Mouse (Mus musculus) limb, embryonic 11.5 days (tissue): ENCODE measurements around the gene Raver1. TPM values are rescaled to one million over a fixed set of nuclear protein-coding genes. Genes with fewer than 3 reads are reported as not detected.

Source experiments
- ATAC-seq: fragments of 200-750 bp; cut with Nextera tagmentation; 2 replicates; pipeline ENCODE4 v1.8.0; 2017; ENCODE audit warnings: low read depth; ENCODE audit not compliant: insufficient number of reproducible peaks, low FRiP score, low TSS enrichment
- DNase-seq: peaks from one replicate; pipeline ENCODE4 v3.0.0-alpha.2; 2015; ENCODE audit warnings: low spot score
- H3K27ac ChIP-seq: fragments of 300-500 bp; sonication (generic); replicated peaks from 2 replicates; pipeline ENCODE4 v1.5.1; 2014; ENCODE audit warnings: low read depth, mild to moderate bottlenecking, low read length
- H3K27me3 ChIP-seq: fragments of 300-500 bp; sonication (generic); 2 replicates; pipeline ENCODE4 v1.6.1; 2014; ENCODE audit warnings: mild to moderate bottlenecking, low read length, mixed read lengths; ENCODE audit not compliant: control insufficient read depth, insufficient read depth
- H3K36me3 ChIP-seq: fragments of 300-500 bp; sonication (generic); 2 replicates; pipeline ENCODE4 v1.6.1; 2014; ENCODE audit warnings: mild to moderate bottlenecking, low read length, moderate library complexity, mixed read lengths; ENCODE audit not compliant: control insufficient read depth, insufficient read depth
- H3K4me1 ChIP-seq: fragments of 300-500 bp; sonication (generic); 2 replicates; pipeline ENCODE4 v1.6.1; 2014; ENCODE audit warnings: low read length, mixed read lengths; ENCODE audit not compliant: control insufficient read depth, insufficient read depth
- H3K4me2 ChIP-seq: fragments of 300-500 bp; sonication (generic); 2 replicates; pipeline ENCODE4 v1.6.1; 2014; ENCODE audit warnings: low read depth, mild to moderate bottlenecking, moderate library complexity; ENCODE audit not compliant: severe bottlenecking
- H3K4me3 ChIP-seq: fragments of 300-500 bp; sonication (generic); 2 replicates; pipeline ENCODE4 v1.5.1; 2014; ENCODE audit warnings: low read depth, low read length
- H3K9ac ChIP-seq: fragments of 300-500 bp; sonication (generic); 2 replicates; pipeline ENCODE4 v1.6.1; 2014; ENCODE audit warnings: mild to moderate bottlenecking, low read length
- H3K9me3 ChIP-seq: fragments of 300-500 bp; sonication (generic); 2 replicates; pipeline ENCODE4 v1.6.1; 2016; ENCODE audit warnings: low read length; ENCODE audit not compliant: control insufficient read depth
- WGBS: fragments of 180-500 bp; shearing (Covaris S2); extraction: QIAGEN DNeasy Blood & Tissue Kit; methylation state at CpG from one replicate; pipeline ENCODE4 v1.1.7; 2014; 5-methylcytosine and 5-hydroxymethylcytosine counted together
- polyA plus RNA-seq: library from polyadenylated mRNA; unstranded; fragments of >200 nt; fragmentation: Nextera tagmentation; extraction: Ambion mirVana; gene quantifications from 2 replicates; pipeline ENCODE4 v1.2.1, GENCODE M21; 2014

The Raver1 gene
- polyA plus RNA-seq, 1 experiment from 2014 or later: 99.1 TPM

DNA sequence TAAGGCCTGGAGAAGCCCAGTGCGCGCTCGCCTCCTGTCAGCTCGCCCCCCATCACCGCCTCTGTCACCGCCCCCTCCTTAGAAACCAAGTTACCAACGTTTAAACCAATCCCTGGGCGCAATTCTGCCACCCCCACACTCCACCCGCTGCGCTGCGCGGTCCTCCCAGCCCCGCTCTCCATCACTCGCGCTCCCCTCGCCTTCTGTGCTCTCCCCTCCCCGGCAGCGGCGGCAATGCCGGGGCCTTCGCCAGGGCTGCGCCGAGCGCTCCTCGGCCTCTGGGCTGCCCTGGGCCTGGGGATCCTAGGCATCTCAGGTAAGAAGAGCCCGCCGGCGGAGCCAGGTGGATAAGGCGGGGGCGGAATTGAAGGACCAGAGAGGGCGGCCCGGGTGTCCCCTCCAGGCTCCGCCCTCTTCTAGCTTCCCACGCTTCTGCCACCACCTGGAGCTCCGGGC is 59.9 kb downstream of the Raver1 start, which contains the start of gene Icam5:
Gene Icam5, plus strand, starts transcription at position 178 of the 456 bp plus-strand sequence.
- DNase-seq: peak; percentile 48
- Histone ChIP-seq H3K27me3 (peaks cover 76% of the 10 kb centered on the region), H3K4me1 (peaks cover 27% of the 10 kb centered on the region), H3K4me2 (peak within 1 kb of the TSS; percentile 79), H3K4me3 (peak within 1 kb of the TSS; percentile 38), H3K27ac (no peak within 1 kb of the TSS), H3K36me3 (no peaks in the 10 kb centered on the region), H3K9ac (peak within 1 kb of the TSS; percentile 9; the same call in 1 of the 2 replicates), H3K9me3 (no peaks in the 10 kb centered on the region)
- no peak for ATAC-seq
- under 1% methylated on average over 35 of the region's 35 CpGs for WGBS

DNA sequence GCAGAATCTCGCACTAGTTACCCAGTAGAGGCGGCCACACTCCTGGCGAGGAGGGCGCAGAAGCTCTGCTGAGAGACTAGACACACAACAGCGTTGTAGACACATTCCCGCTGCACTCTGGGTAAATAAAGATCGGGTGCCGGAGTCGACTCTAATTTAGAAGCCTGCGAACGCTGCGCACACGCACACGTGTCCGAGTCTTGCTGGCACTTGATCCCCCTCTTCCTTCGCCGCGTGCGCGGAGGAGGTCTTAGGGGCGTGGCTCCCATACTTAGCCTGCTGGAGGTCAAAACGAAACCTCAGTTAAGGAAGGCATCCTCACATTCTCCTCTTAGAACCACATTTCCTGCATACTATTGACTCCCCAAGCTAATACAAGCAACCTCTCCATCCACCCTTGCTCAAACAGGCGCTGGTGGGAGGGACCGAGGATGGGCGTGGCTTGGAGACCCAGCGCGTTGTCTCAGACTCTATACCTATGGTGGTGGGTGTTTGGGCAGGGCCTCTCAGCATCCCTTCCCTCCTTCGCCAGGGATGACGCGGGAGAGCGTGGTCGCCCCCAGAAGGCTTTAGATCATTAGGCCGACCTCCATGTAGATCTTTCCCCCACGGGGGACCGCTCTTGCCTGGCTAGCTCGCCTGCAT is 60.4 kb downstream of the Raver1 start:
- under 1% methylated on average over 36 of the region's 36 CpGs for WGBS
- Histone ChIP-seq H3K9me3 (no peaks in the 10 kb centered on the region), H3K4me2 (peak overlapping the region; percentile 79), H3K27ac (no peak overlapping the region), H3K27me3 (peaks cover 70% of the 10 kb centered on the region), H3K36me3 (no peaks in the 10 kb centered on the region), H3K4me3 (peak overlapping the region; percentile 33), H3K4me1 (peaks cover 24% of the 10 kb centered on the region), H3K9ac (no peak overlapping the region)
- peak; percentile 74 for DNase-seq
- peak; percentile 41; the same call in 1 of the 2 replicates for ATAC-seq

DNA sequence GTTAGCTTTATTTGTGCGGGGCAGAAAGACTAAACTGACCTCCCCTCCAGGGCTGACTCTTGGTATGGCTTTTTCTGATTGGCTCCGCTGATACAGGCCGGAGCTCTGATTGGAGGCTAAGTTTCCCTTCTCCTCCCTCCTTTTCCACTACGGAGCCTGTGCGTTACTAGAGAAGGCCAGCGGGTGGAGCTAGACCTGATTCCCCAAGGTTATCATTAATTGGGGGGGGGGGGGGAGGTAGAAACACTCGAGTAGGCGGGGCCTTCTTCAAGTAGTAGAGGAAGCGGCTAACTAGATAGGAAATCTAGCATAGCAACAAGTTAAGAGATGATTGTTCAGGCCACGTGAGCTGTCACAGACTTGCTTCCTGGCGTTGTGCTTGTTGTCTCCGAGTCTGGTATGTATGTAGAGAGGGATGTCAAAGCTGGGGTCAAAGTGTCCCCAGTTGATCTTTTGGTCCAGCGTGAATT is 61.0 kb downstream of the Raver1 start:
- H3K4me2 ChIP-seq: peak overlapping the region; percentile 79
- H3K27me3 ChIP-seq: peaks cover 65% of the 10 kb centered on the region
- no peak overlapping the region for H3K9ac ChIP-seq
- ATAC-seq: peak; percentile 45; the same call in 1 of the 2 replicates
- H3K9me3 ChIP-seq: no peaks in the 10 kb centered on the region
- H3K36me3 ChIP-seq: no peaks in the 10 kb centered on the region
- WGBS: 1% methylated on average over 13 of the region's 13 CpGs
- H3K4me1 ChIP-seq: peaks cover 24% of the 10 kb centered on the region
- peak; percentile 84 for DNase-seq
- peak overlapping the region; percentile 33 for H3K4me3 ChIP-seq
- H3K27ac ChIP-seq: no peak overlapping the region

DNA sequence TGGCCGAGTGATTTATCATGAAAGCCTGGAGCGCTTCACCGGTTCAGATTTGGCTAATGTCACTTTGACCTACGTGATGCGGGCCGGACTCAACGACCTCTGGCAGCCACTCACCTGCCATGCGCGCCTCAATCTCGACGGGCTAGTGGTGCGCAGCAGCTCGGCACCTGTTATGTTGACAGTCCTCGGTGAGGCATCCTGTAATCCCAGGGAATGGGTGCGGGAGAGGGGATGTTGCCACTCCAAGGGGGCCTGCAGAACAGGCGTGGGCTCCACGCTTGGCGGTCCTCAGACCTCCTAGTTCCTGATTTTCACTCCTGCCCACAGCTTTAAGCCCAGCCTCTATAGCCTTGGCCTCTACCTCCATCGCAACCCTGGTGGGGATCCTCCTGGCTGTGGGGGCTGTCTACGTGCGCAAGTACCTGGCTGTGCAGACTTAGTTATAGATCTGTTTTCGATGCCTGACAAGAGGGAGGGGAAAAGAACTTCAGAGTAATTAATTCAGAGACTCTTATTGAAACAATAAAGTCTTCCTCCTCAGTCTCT is 61.7 kb downstream of the Raver1 start:
- Histone ChIP-seq H3K36me3 (no peaks in the 10 kb centered on the region), H3K9ac (no peak overlapping the region), H3K4me3 (no peak overlapping the region), H3K9me3 (no peaks in the 10 kb centered on the region), H3K4me1 (peaks cover 24% of the 10 kb centered on the region), H3K4me2 (peak overlapping the region; percentile 79; the same call in 1 of the 2 replicates), H3K27me3 (peaks cover 60% of the 10 kb centered on the region), H3K27ac (no peak overlapping the region)
- DNase-seq (no peak), ATAC-seq (no peak)
- 19% methylated on average over 22 of the region's 22 CpGs for WGBS

DNA sequence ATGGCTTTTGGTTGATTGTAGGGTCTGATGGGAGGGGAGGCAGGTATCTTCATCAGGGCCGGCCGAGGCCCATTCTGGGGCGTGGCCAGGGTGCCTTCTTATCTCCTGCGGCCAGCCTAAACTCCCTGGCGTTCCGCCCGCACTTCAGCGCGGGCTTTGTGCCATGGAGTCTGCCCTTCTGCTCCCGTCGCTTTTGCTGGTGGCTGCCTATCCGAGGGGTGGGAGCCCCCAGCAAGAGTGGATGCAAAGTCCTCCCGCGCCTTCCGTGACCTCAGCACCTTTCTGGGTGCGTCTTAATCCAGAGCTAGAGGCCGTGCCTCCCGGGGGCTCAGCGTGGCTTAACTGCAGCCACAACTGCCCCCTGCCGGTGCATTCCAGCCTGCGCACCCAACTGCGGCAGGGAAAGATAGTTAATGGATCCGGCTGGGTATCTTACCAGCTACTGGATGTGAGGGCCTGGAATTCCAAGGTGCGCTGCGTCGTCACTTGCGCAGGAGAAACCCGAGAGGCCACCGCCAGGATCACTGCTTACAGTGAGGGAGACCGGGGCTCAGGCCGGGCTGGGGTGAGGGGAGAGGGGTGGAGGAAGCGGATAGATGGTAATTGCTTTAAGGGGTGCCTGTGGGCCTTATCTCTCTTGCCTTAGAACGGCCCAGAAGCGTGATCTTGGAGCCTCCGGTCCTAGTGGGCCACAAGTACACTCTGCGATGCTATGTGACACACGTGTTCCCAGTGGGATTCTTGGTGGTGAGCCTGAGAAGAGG is 62.3 kb downstream of the Raver1 start, which contains the start of gene Icam4:
Gene Icam4, plus strand, starts transcription at position 83 of the 764 bp plus-strand sequence.
- peaks cover 54% of the 10 kb centered on the region for H3K27me3 ChIP-seq
- peaks cover 19% of the 10 kb centered on the region for H3K4me1 ChIP-seq
- peak within 1 kb of the TSS; percentile 41 for H3K9ac ChIP-seq
- no peaks in the 10 kb centered on the region for H3K9me3 ChIP-seq
- H3K27ac ChIP-seq: no peak within 1 kb of the TSS
- peak within 1 kb of the TSS; percentile 20; the same call in 1 of the 2 replicates for H3K4me3 ChIP-seq
- no peak for ATAC-seq
- 2% methylated on average over 37 of the region's 37 CpGs for WGBS
- no peaks in the 10 kb centered on the region for H3K36me3 ChIP-seq
- H3K4me2 ChIP-seq: peak within 1 kb of the TSS; percentile 50
- DNase-seq: peak; percentile 87

DNA sequence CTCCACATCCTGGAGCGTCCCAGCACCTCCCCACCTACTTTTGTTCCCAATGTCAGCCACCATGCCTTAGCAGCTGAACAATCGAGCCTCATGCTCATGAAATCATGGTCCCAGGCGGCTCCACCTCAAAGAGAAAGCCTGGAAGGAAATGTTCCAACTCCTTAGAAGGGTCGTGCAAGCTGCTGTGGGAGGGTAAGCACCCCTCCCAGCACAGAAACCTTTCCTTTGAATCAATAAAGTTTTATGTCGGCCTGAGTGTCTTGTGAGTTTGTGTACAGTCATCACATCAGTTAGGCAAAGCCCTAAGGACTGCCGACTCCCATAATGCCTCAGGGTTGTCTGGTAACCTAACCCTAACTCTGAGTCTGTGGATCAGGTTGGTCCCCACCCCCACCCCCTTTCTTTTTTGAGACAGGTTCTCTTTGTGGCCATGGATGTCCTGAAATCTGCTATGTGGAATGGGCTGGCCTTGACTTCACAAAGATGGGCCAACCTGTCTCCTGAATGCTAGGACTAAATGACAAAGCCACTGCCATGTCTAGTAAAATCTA is 63.2 kb downstream of the Raver1 start:
- WGBS: 66% methylated on average over 6 of the region's 6 CpGs
- Histone ChIP-seq H3K36me3 (no peaks in the 10 kb centered on the region), H3K27me3 (peaks cover 47% of the 10 kb centered on the region), H3K9ac (no peak overlapping the region), H3K27ac (no peak overlapping the region), H3K4me1 (peaks cover 17% of the 10 kb centered on the region), H3K9me3 (no peaks in the 10 kb centered on the region), H3K4me2 (no peak overlapping the region), H3K4me3 (peak overlapping the region; percentile 20; the same call in 1 of the 2 replicates)
- DNase-seq (no peak), ATAC-seq (no peak)

DNA sequence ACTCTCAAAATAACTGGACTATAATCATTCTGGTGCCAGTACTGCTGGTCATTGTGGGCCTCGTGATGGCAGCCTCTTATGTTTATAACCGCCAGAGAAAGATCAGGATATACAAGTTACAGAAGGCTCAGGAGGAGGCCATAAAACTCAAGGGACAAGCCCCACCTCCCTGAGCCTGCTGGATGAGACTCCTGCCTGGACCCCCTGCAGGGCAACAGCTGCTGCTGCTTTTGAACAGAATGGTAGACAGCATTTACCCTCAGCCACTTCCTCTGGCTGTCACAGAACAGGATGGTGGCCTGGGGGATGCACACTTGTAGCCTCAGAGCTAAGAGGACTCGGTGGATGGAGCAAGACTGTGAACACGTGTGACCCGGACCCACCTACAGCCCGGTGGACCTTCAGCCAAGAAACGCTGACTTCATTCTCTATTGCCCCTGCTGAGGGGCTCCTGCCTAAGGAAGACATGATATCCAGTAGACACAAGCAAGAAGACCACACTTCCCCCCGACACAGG is 64.0 kb downstream of the Raver1 start:
- no peak overlapping the region for H3K27ac ChIP-seq
- DNase-seq: no peak
- peaks cover 39% of the 10 kb centered on the region for H3K27me3 ChIP-seq
- peaks cover 9% of the 10 kb centered on the region for H3K4me1 ChIP-seq
- no peak overlapping the region for H3K4me2 ChIP-seq
- ATAC-seq: no peak
- 42% methylated on average over 8 of the region's 8 CpGs for WGBS
- no peaks in the 10 kb centered on the region for H3K36me3 ChIP-seq
- no peak overlapping the region for H3K4me3 ChIP-seq
- no peaks in the 10 kb centered on the region for H3K9me3 ChIP-seq
- H3K9ac ChIP-seq: 0 out of 2 replicates have a peak overlapping the region, but pooled peaks have one; percentile 5

DNA sequence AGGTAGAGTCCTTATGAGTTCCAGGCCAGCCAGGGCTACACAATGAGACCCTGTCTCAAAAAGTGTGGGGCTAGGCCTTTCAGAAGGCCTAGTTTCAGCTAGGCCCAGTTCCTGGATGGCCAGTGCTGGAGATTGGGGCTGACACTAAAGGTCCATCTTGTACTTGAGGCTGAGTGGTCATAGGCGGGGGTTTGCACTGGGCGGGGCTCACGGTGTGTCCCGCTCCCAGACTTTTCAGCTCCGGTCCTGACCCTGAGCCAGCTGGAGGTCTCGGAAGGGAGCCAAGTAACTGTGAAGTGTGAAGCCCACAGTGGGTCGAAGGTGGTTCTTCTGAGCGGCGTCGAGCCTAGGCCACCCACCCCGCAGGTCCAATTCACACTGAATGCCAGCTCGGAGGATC is 65.0 kb downstream of the Raver1 start:
- Histone ChIP-seq H3K27ac (no peak overlapping the region), H3K4me2 (no peak overlapping the region), H3K36me3 (no peaks in the 10 kb centered on the region), H3K27me3 (peaks cover 29% of the 10 kb centered on the region), H3K4me1 (peaks cover 8% of the 10 kb centered on the region), H3K9me3 (no peaks in the 10 kb centered on the region), H3K9ac (no peak overlapping the region), H3K4me3 (no peak overlapping the region)
- ATAC-seq (no peak), DNase-seq (no peak)
- WGBS: 76% methylated on average over 12 of the region's 12 CpGs
